Mouse (Mus musculus) ES-E14 (cell line): ENCODE measurements around the gene Sar1b.

ENCODE experiments used
- HCFC1 ChIP-seq: IDR thresholded peaks from 2 replicates; pipeline ENCODE4 v1.6.1; 2012; ENCODE audit warnings: low read length, inconsistent platforms, borderline replicate concordance; ENCODE audit not compliant: insufficient read depth
- MAFK ChIP-seq: IDR thresholded peaks from 2 replicates; pipeline ENCODE4 v1.6.1; 2014; ENCODE audit warnings: mild to moderate bottlenecking, low read depth, low read length, inconsistent platforms; ENCODE audit not compliant: insufficient read depth
- ZNF384 ChIP-seq: IDR thresholded peaks from 2 replicates; pipeline ENCODE4 v1.6.1; 2012; ENCODE audit warnings: low read depth, low read length, inconsistent platforms

DNA sequence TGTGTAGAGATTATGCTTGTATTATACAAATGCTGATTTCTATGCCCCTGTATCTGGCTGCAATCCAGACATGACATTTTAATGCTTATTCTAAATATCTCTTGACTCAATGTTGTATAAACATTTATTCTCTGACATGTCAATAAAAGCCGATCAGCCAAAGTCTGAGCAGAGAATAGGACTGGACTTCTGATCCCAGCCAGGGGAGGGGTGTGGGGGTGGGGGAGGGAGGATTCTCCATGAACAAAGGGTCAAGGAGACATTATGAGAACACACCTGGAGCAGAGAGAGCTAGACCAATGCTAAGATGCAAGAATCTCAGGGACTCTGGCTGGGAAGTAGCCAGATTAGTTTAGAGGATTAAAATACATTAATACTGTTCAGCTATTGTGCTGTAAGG lies 17.4 kb upstream of the Sar1b start:
- no peak for TF ChIP-seq MAFK
- no peak for TF ChIP-seq ZNF384
- no peak for TF ChIP-seq HCFC1
